Mouse (Mus musculus): ENCODE data around the gene Fsd2.

GRCm38 (mm10) chr7:81592686-81593085, 25.9 kb upstream of the Fsd2 start:
- no peak for TF ChIP-seq CTCF (conservative IDR thresholded peaks at IDR 0.05 in 1 of 2, IDR thresholded peaks at IDR 0.05 in 1 of 2; ENCODE audit: low read depth in 2 of 2, low read length in 2 of 2)
- TF ChIP-seq POLR2A (IDR thresholded peaks at IDR 0.05; ENCODE audit: low read depth, low read length) = no peak
- TF ChIP-seq ZMIZ1 (IDR thresholded peaks at IDR 0.05; ENCODE audit: low read depth, low read length) = no peak
- no peak for TF ChIP-seq UBTF (IDR thresholded peaks at IDR 0.05; ENCODE audit: low read depth, low read length)
- no peak for TF ChIP-seq EP300 (IDR thresholded peaks at IDR 0.05; ENCODE audit: low read length)
- no peak for TF ChIP-seq CHD2 (IDR thresholded peaks at IDR 0.05; ENCODE audit: low read length)
- TF ChIP-seq BHLHE40 (IDR thresholded peaks at IDR 0.05; ENCODE audit: low read depth, low read length) = no peak
- no peak for TF ChIP-seq GABPA (IDR thresholded peaks at IDR 0.05; ENCODE audit: insufficient replicate concordance, low read depth, low read length)
- no peak for TF ChIP-seq ZNF384 (IDR thresholded peaks at IDR 0.05; ENCODE audit: low read depth, low read length)
- no peak for TF ChIP-seq MAZ (IDR thresholded peaks at IDR 0.05; ENCODE audit: low read depth, low read length)
- no peak for TF ChIP-seq ETS1 (conservative IDR thresholded peaks at IDR 0.05; ENCODE audit: low read depth, low read length)

All from CH12.LX (cell line).